Mouse (Mus musculus) lung, adult 2 months (tissue): ENCODE measurements around the gene Acss2.

Experiments
- CTCF ChIP-seq: fragments of 200-500 bp; IDR thresholded peaks from 2 replicates; pipeline ENCODE4 v1.5.1; 2011; ENCODE audit warnings: mild to moderate bottlenecking, low read length, control low read depth; ENCODE audit not compliant: insufficient read depth
- POLR2A ChIP-seq: fragments of 200-500 bp; IDR thresholded peaks from 2 replicates; pipeline ENCODE4 v1.6.1; 2011; ENCODE audit warnings: low read depth, mild to moderate bottlenecking, control low read depth, low read length, borderline replicate concordance; ENCODE audit errors: extremely low read depth

GRCm38 (mm10) chr2:155590876-155591275 lies 73.1 kb downstream of the Acss2 start:
- no peak for TF ChIP-seq POLR2A
- no peak for TF ChIP-seq CTCF
